Mouse (Mus musculus) midbrain, embryonic 10.5 days (tissue): ENCODE data around the gene Gdi2. TPM values are rescaled to one million over a fixed set of nuclear protein-coding genes. Genes with fewer than 3 reads are reported as not detected.

Source experiments
- DNase-seq: peaks from one replicate; pipeline ENCODE4 v3.0.0-alpha.2; 2017; ENCODE audit warnings: low spot score
- H3K27ac ChIP-seq: fragments of 300-500 bp; sonication (generic); replicated peaks from 2 replicates; pipeline ENCODE4 v1.5.1; 2016; ENCODE audit warnings: mild to moderate bottlenecking
- H3K27me3 ChIP-seq: fragments of 300-500 bp; sonication (generic); 2 replicates; pipeline ENCODE4 v1.6.1; 2016; ENCODE audit warnings: low read depth, mild to moderate bottlenecking; ENCODE audit not compliant: poor library complexity, severe bottlenecking
- H3K36me3 ChIP-seq: fragments of 300-500 bp; sonication (generic); 2 replicates; pipeline ENCODE4 v1.6.1; 2016; ENCODE audit warnings: mild to moderate bottlenecking, moderate library complexity
- H3K4me1 ChIP-seq: fragments of 300-500 bp; sonication (generic); 2 replicates; pipeline ENCODE4 v1.6.1; 2016
- H3K4me3 ChIP-seq: fragments of 300-500 bp; sonication (generic); 2 replicates; pipeline ENCODE4 v1.5.1; 2016; ENCODE audit warnings: mild to moderate bottlenecking, moderate library complexity
- H3K9me3 ChIP-seq: fragments of 300-500 bp; sonication (generic); replicated peaks from 2 replicates; pipeline ENCODE4 v1.6.1; 2016; ENCODE audit warnings: mild to moderate bottlenecking
- WGBS: fragments of 180-500 bp; shearing (Covaris S2); methylation state at CpG from one replicate; pipeline ENCODE4 v1.1.7; 2016; 5-methylcytosine and 5-hydroxymethylcytosine counted together
- polyA plus RNA-seq: library from polyadenylated mRNA; unstranded; fragments of >200 nt; fragmentation: Nextera tagmentation; extraction: Ambion mirVana; gene quantifications from 2 replicates; pipeline ENCODE4 v1.2.1, GENCODE M21; 2016

Gdi2 gene
- polyA plus RNA-seq, 1 experiment from 2014 or later = 448 TPM

GRCm38 (mm10) chr13:3532451-3532850, 5.4 kb upstream of the Gdi2 start:
- no peak for DNase-seq
- peaks cover 11% of the 10 kb centered on the region; the same call in 1 of the 2 replicates for H3K9me3 ChIP-seq
- no peak overlapping the region for H3K4me3 ChIP-seq
- no peaks in the 10 kb centered on the region for H3K36me3 ChIP-seq
- no peak overlapping the region for H3K27ac ChIP-seq
- H3K4me1 ChIP-seq = peaks cover 11% of the 10 kb centered on the region
- 75% methylated on average over 4 of the region's 4 CpGs for WGBS
- H3K27me3 ChIP-seq = no peaks in the 10 kb centered on the region

- Histone ChIP-seq H3K4me3 (no peak overlapping the region), H3K27me3 (no peaks in the 10 kb centered on the region), H3K4me1 (peaks cover 12% of the 10 kb centered on the region), H3K27ac (no peak overlapping the region), H3K36me3 (no peaks in the 10 kb centered on the region), H3K9me3 (peaks cover 11% of the 10 kb centered on the region; the same call in 1 of the 2 replicates)
- DNase-seq = no peak
- WGBS = 92% methylated on average over 4 of the region's 4 CpGs
These were observed 3.7 kb upstream of the Gdi2 start for GRCm38 (mm10) chr13:3534146-3534545.

- Histone ChIP-seq H3K9me3 (peaks cover 6% of the 10 kb centered on the region; the same call in 1 of the 2 replicates), H3K4me3 (peak overlapping the region; percentile 97), H3K4me1 (peaks cover 34% of the 10 kb centered on the region), H3K27me3 (no peaks in the 10 kb centered on the region), H3K36me3 (no peaks in the 10 kb centered on the region; the same call in 1 of the 2 replicates), H3K27ac (peak overlapping the region; percentile 98)
- WGBS = under 1% methylated on average over 59 of the region's 59 CpGs
- peak; percentile 70 for DNase-seq
These were observed 533 bp downstream of the Gdi2 start for GRCm38 (mm10) chr13:3538223-3538968.

- Histone ChIP-seq H3K27ac (peak overlapping the region; percentile 98), H3K27me3 (no peaks in the 10 kb centered on the region), H3K4me1 (peaks cover 34% of the 10 kb centered on the region), H3K4me3 (peak overlapping the region; percentile 97), H3K36me3 (peaks cover under 1% of the 10 kb centered on the region; the same call in 1 of the 2 replicates), H3K9me3 (peaks cover 6% of the 10 kb centered on the region; the same call in 1 of the 2 replicates)
- 6% methylated on average over 15 of the region's 15 CpGs for WGBS
- DNase-seq = peak; percentile 28
These were observed 1.2 kb downstream of the Gdi2 start for GRCm38 (mm10) chr13:3538969-3539562.

- Histone ChIP-seq H3K36me3 (peaks cover 8% of the 10 kb centered on the region), H3K4me3 (peak overlapping the region; percentile 97), H3K27ac (no peak overlapping the region), H3K27me3 (no peaks in the 10 kb centered on the region), H3K4me1 (peaks cover 34% of the 10 kb centered on the region), H3K9me3 (peaks cover 6% of the 10 kb centered on the region; the same call in 1 of the 2 replicates)
- 58% methylated on average over 2 of the region's 2 CpGs for WGBS
- no peak for DNase-seq
These were observed 2.3 kb downstream of the Gdi2 start for GRCm38 (mm10) chr13:3540166-3540565.

- 87% methylated on average over 2 of the region's 2 CpGs for WGBS
- H3K27me3 ChIP-seq = no peaks in the 10 kb centered on the region
- peaks cover 17% of the 10 kb centered on the region for H3K36me3 ChIP-seq
- H3K27ac ChIP-seq = no peak overlapping the region; the same call in 1 of the 2 replicates
- peak overlapping the region; percentile 97 for H3K4me3 ChIP-seq
- peaks cover 34% of the 10 kb centered on the region for H3K4me1 ChIP-seq
- DNase-seq = no peak
- peaks cover 5% of the 10 kb centered on the region; the same call in 1 of the 2 replicates for H3K9me3 ChIP-seq
These were observed 3.4 kb downstream of the Gdi2 start for GRCm38 (mm10) chr13:3541159-3541782.

GRCm38 (mm10) chr13:3544077-3544874, 6.4 kb downstream of the Gdi2 start:
- peaks cover 23% of the 10 kb centered on the region for H3K4me1 ChIP-seq
- H3K36me3 ChIP-seq = peaks cover 38% of the 10 kb centered on the region
- H3K9me3 ChIP-seq = no peaks in the 10 kb centered on the region
- H3K27ac ChIP-seq = no peak overlapping the region
- DNase-seq = no peak
- WGBS = 94% methylated on average over 4 of the region's 4 CpGs
- H3K4me3 ChIP-seq = no peak overlapping the region
- no peaks in the 10 kb centered on the region for H3K27me3 ChIP-seq

- DNase-seq = no peak
- WGBS = 95% methylated on average over 5 of the region's 5 CpGs
- Histone ChIP-seq H3K27ac (no peak overlapping the region), H3K27me3 (no peaks in the 10 kb centered on the region), H3K9me3 (no peaks in the 10 kb centered on the region), H3K36me3 (peaks cover 44% of the 10 kb centered on the region), H3K4me3 (no peak overlapping the region), H3K4me1 (peaks cover 17% of the 10 kb centered on the region)
These were observed 7.1 kb downstream of the Gdi2 start for GRCm38 (mm10) chr13:3544925-3545324.

- DNase-seq = no peak
- no peaks in the 10 kb centered on the region for H3K9me3 ChIP-seq
- peaks cover 67% of the 10 kb centered on the region for H3K36me3 ChIP-seq
- WGBS = 94% methylated on average over 3 of the region's 3 CpGs
- no peaks in the 10 kb centered on the region for H3K27me3 ChIP-seq
- H3K4me3 ChIP-seq = no peak overlapping the region
- H3K4me1 ChIP-seq = no peaks in the 10 kb centered on the region
- H3K27ac ChIP-seq = no peak overlapping the region
These were observed 9.5 kb downstream of the Gdi2 start for GRCm38 (mm10) chr13:3547410-3547809.

- no peaks in the 10 kb centered on the region for H3K4me1 ChIP-seq
- H3K4me3 ChIP-seq = no peak overlapping the region
- H3K36me3 ChIP-seq = peaks cover 71% of the 10 kb centered on the region
- no peaks in the 10 kb centered on the region for H3K9me3 ChIP-seq
- DNase-seq = no peak
- no peaks in the 10 kb centered on the region for H3K27me3 ChIP-seq
- no peak overlapping the region for H3K27ac ChIP-seq
- 94% methylated on average over 6 of the region's 6 CpGs for WGBS
These were observed 10.0 kb downstream of the Gdi2 start for GRCm38 (mm10) chr13:3547856-3548255.

GRCm38 (mm10) chr13:3563130-3563529, 25.3 kb downstream of the Gdi2 start:
- Histone ChIP-seq H3K9me3 (no peaks in the 10 kb centered on the region), H3K36me3 (peaks cover 99% of the 10 kb centered on the region), H3K27me3 (no peaks in the 10 kb centered on the region), H3K4me3 (no peak overlapping the region), H3K4me1 (no peaks in the 10 kb centered on the region), H3K27ac (no peak overlapping the region)
- WGBS = 97% methylated on average over 1 of the region's 1 CpGs
- no peak for DNase-seq

GRCm38 (mm10) chr13:3563953-3564352, 26.1 kb downstream of the Gdi2 start:
- Histone ChIP-seq H3K4me3 (no peak overlapping the region), H3K9me3 (no peaks in the 10 kb centered on the region), H3K4me1 (no peaks in the 10 kb centered on the region), H3K27ac (no peak overlapping the region), H3K36me3 (peaks cover 99% of the 10 kb centered on the region), H3K27me3 (no peaks in the 10 kb centered on the region)
- no peak for DNase-seq
- WGBS = 79% methylated on average over 2 of the region's 2 CpGs
